Mouse (Mus musculus) bone marrow macrophage, adult 2 months (primary cell): ENCODE measurements at regions not wholly inside any gene's neighbourhood (a gene's known extent, or its start where the extent isn't known, plus 50 kb on each side); places are given as distances from the start of the nearest gene placed in this dataset.

Experiments used
- CTCF ChIP-seq: IDR thresholded peaks from 2 replicates; pipeline ENCODE4 v1.5.1; 2012; ENCODE audit warnings: low read depth, mild to moderate bottlenecking, low read length, moderate library complexity
- POLR2A ChIP-seq: IDR thresholded peaks from 2 replicates; pipeline ENCODE4 v1.6.1; 2012; ENCODE audit warnings: mild to moderate bottlenecking, low read depth, low read length, borderline replicate concordance

DNA sequence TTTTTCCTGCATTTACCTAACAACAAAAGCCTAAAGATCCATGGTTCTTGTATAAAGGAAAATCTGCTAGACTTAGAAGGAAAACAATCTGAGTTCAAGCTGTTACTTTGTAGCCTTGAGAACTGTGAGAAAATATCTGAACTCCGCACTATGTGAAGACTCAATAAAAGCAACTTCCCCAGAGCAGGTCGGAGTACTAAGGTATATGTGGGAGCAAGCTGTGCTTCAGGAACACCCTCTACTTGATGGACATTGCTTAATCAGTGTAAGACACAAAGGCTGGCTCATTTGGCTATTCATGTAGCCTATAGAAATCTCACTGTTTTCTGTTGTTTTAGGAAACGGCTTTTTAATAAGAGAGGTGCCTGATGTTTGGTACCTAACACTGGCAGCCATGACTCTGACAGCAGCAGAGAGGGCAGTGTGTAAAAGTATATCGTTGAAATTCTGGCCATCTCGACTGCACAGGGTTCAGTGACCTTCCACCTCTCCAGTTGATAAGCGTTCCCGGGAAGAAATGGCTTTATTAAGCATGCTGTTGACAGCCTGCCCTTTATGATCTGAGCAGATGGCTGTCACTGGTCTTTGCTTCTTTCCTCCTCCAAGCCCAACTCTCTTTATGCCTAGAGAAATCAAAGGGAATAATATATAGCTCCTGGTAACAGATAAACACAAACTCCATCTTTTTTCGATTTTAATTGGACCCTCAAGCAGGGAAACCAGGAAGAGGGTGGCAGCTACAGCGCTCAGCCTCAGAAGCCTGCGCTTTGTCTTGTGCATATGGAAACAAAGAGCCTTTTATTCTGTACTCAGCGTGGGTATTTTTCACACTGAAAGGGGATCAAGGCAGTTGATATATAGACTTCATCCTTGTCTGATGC lies 443.7 kb upstream of the Sel1l start:
- TF ChIP-seq POLR2A, result no peak
- no peak for TF ChIP-seq CTCF
